Mouse (Mus musculus): ENCODE results near the gene Lin7a.

GRCm38 (mm10) chr10:107232491-107233110, 38.9 kb upstream of the Lin7a start:
- no peak for TF ChIP-seq GATA1 (IDR thresholded peaks at IDR 0.05; ENCODE audit: low read length)
- no peak for TF ChIP-seq TAL1 (IDR thresholded peaks at IDR 0.05; ENCODE audit: low read length)

Measured in erythroblast, embryonic 14.5 days (primary cell).